Mouse (Mus musculus): Measurements from ENCODE around the gene Tmprss5. TPM values are rescaled to one million over a fixed set of nuclear protein-coding genes. Genes with fewer than 3 reads are reported as not detected.
A peak's percentile ranks its signal among the peaks of the same experiment; 100 is the strongest.

The Tmprss5 gene
- not detected in 2 replicates for polyA plus RNA-seq (2012; ENCODE audit: insufficient read depth, insufficient read length, missing spikeins)

GRCm38 (mm10) chr9:49081107-49081506 lies at the start of gene Tmprss5:
Tmprss5 (plus strand) TSS chr9:49081260.
- H3K4me3 ChIP-seq (ENCODE audit: insufficient read depth, low read depth, low read length): no peak within 1 kb of the TSS
- no peak within 1 kb of the TSS for H3K27ac ChIP-seq (replicated peaks; ENCODE audit: low read depth, low read length)
- H3K4me1 ChIP-seq (ENCODE audit: control insufficient read depth, insufficient read depth, insufficient read length, low read length): no peaks in the 10 kb centered on the region

DNA sequence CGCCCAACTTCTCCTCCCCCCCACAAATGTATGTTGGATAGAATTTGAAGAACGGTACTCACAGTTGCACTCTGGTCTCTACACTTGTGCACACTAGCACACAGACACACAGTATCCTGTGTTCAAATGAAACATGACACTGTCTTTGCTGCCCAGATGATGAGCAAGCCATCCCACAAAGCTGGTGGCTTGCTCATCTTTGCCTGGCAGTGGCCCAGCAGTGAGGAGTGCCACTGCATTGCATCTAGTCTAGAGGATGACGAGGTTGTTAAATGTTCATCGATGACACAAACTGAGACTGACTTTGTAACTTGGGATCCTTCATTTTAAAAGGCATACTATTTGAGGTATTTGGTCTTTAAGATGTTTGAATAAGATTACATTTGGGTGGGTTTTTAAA lies 46.3 kb upstream of the Tmprss5 start:
- H3K4me3 ChIP-seq (ENCODE audit: insufficient read depth, low read depth, low read length): no peak overlapping the region
- no peak overlapping the region for H3K27ac ChIP-seq (replicated peaks; ENCODE audit: low read depth, low read length)
- no peaks in the 10 kb centered on the region for H3K4me1 ChIP-seq (ENCODE audit: control insufficient read depth, insufficient read depth, insufficient read length, low read length)

- H3K27ac ChIP-seq (replicated peaks; ENCODE audit: low read depth, low read length): no peak overlapping the region
- no peak overlapping the region for H3K4me3 ChIP-seq (ENCODE audit: insufficient read depth, low read depth, low read length)
- H3K4me1 ChIP-seq (ENCODE audit: control insufficient read depth, insufficient read depth, insufficient read length, low read length): no peaks in the 10 kb centered on the region
Observed at GRCm38 (mm10) chr9:49050901-49051300, 30.2 kb upstream of the Tmprss5 start.

DNA sequence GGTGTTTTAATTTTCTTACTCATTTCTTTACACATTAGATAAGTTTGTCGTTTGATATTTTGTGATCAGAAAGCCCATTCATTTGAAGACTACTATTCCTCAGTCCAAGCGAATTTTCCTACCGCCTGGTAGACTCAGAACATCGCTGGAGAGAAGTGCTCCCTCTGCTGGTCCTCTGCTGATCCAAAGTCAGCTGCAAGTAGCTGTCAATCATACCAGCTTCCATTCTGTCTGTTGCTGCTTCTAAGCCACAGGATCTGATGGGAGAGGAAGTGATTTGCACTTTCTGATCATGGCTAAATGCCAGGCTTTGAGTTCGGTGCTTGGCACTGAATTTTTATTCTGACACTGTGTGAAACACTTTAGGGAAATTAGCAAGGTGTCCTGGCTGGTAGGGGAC lies 29.7 kb upstream of the Tmprss5 start:
- no peak overlapping the region for H3K4me3 ChIP-seq (ENCODE audit: insufficient read depth, low read depth, low read length)
- H3K4me1 ChIP-seq (ENCODE audit: control insufficient read depth, insufficient read depth, insufficient read length, low read length): no peaks in the 10 kb centered on the region
- H3K27ac ChIP-seq (replicated peaks; ENCODE audit: low read depth, low read length): no peak overlapping the region

- Histone ChIP-seq H3K4me3 (ENCODE audit: insufficient read depth, low read depth, low read length) (no peak overlapping the region), H3K27ac (replicated peaks; ENCODE audit: low read depth, low read length) (no peak overlapping the region), H3K4me1 (ENCODE audit: control insufficient read depth, insufficient read depth, insufficient read length, low read length) (no peaks in the 10 kb centered on the region)
Observed at GRCm38 (mm10) chr9:49054028-49054427, 27.0 kb upstream of the Tmprss5 start.

- H3K27ac ChIP-seq (replicated peaks; ENCODE audit: low read depth, low read length): peak within 1 kb of the TSS; percentile 29
- peak within 1 kb of the TSS; percentile 76 for H3K4me3 ChIP-seq (ENCODE audit: insufficient read depth, low read depth, low read length)
- no peaks in the 10 kb centered on the region for H3K4me1 ChIP-seq (ENCODE audit: control insufficient read depth, insufficient read depth, insufficient read length, low read length)
Observed at GRCm38 (mm10) chr9:49055333-49056205, 25.5 kb upstream of the Tmprss5 start, which contains the start of gene Zw10. Zw10 (plus strand) TSS chr9:49055613.

DNA sequence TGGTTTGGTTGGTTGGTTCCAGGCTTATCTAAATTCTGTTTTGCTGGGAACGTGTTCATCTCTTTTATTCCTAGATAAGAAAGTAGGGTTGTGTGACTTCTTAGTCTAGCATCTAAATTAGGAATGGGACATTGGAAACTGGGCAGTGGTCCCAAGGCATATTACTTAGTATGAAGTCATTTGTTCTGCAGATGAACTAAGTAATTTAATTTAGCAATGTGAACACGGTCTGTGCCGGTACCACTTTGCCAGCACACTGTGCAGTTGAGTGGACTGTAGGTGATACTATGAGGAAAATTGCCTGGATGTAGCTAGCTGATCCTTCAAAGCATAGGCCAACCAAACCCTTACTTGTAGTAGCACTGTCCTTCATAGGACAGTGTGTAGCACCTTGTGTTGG lies 4.2 kb upstream of the Tmprss5 start:
- Histone ChIP-seq H3K4me1 (ENCODE audit: control insufficient read depth, insufficient read depth, insufficient read length, low read length) (no peaks in the 10 kb centered on the region), H3K27ac (replicated peaks; ENCODE audit: low read depth, low read length) (no peak overlapping the region), H3K4me3 (ENCODE audit: insufficient read depth, low read depth, low read length) (no peak overlapping the region)

DNA sequence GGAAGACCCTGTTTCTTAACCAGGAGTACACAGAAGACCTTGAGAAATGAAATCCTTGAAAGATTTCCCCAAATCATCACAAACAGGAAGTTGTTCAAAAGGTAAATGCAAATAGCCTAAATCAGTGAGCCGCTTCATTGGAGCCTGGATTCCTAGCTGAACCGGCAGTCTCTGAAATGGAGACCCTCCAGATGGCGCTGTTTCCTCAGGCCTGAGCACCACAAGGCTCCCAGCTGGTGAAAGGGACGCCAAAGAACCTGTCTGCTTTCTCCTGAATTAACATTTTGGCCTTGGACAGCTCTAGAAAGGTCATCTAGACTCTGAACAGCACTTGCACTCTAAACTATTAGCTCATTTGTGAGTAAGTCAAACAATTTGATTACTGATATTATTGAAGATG lies 501 bp downstream of the Tmprss5 start:
- Histone ChIP-seq H3K4me1 (ENCODE audit: control insufficient read depth, insufficient read depth, insufficient read length, low read length) (no peaks in the 10 kb centered on the region), H3K27ac (replicated peaks; ENCODE audit: low read depth, low read length) (no peak overlapping the region), H3K4me3 (ENCODE audit: insufficient read depth, low read depth, low read length) (no peak overlapping the region)

DNA sequence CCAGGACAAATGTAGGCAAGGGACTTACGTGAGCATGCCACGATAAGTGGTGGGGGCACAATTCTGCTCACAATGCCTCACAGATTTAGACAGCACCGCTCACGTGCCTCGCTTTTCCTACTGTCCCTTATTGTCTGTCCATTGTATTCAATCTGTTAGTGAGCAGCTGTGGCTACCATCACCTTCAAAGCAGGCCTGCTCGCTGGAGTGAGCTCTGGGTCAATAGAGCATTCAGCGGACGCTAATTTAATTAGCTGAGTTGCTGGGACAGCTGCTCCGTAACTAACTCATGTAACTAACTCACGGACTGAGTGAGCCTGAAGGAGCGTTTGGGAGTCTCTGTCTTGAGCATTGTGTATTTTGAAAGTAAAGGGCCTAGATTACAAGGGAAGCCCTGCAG lies 6.3 kb downstream of the Tmprss5 start:
- Histone ChIP-seq H3K4me3 (ENCODE audit: insufficient read depth, low read depth, low read length) (no peak overlapping the region), H3K4me1 (ENCODE audit: control insufficient read depth, insufficient read depth, insufficient read length, low read length) (no peaks in the 10 kb centered on the region), H3K27ac (replicated peaks; ENCODE audit: low read depth, low read length) (no peak overlapping the region)

- no peak overlapping the region for H3K27ac ChIP-seq (replicated peaks; ENCODE audit: low read depth, low read length)
- H3K4me1 ChIP-seq (ENCODE audit: control insufficient read depth, insufficient read depth, insufficient read length, low read length): no peaks in the 10 kb centered on the region
- no peak overlapping the region for H3K4me3 ChIP-seq (ENCODE audit: insufficient read depth, low read depth, low read length)
Observed at GRCm38 (mm10) chr9:49098871-49099270, 17.8 kb downstream of the Tmprss5 start.

DNA sequence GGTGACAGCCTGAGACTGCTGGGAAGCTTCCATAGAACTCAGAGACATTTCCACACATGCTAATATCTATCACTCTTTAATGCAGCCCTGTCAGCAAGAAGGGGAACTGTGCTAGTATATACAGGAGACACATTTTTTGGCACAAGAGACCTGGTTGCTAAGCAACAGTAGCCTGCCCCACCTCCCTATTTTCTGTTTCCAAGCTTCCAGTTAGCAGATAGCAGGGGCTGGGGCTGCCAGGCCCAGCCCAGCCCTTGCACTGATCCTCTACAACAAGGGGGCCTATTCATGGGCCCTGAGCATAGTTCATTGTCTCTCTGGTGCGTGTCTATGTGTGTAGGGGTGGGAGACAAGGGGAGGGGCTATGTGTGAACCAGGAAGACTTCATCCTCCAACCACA lies 21.3 kb downstream of the Tmprss5 start:
- Histone ChIP-seq H3K4me1 (ENCODE audit: control insufficient read depth, insufficient read depth, insufficient read length, low read length) (no peaks in the 10 kb centered on the region), H3K4me3 (ENCODE audit: insufficient read depth, low read depth, low read length) (no peak overlapping the region), H3K27ac (replicated peaks; ENCODE audit: low read depth, low read length) (no peak overlapping the region)

GRCm38 (mm10) chr9:49109101-49109500 lies 28.0 kb downstream of the Tmprss5 start:
- Histone ChIP-seq H3K4me3 (ENCODE audit: insufficient read depth, low read depth, low read length) (no peak overlapping the region), H3K4me1 (ENCODE audit: control insufficient read depth, insufficient read depth, insufficient read length, low read length) (no peaks in the 10 kb centered on the region), H3K27ac (replicated peaks; ENCODE audit: low read depth, low read length) (no peak overlapping the region)

- Histone ChIP-seq H3K4me3 (ENCODE audit: insufficient read depth, low read depth, low read length) (no peak overlapping the region), H3K27ac (replicated peaks; ENCODE audit: low read depth, low read length) (no peak overlapping the region), H3K4me1 (ENCODE audit: control insufficient read depth, insufficient read depth, insufficient read length, low read length) (no peaks in the 10 kb centered on the region)
Observed at GRCm38 (mm10) chr9:49110476-49111220, 29.6 kb downstream of the Tmprss5 start.

DNA sequence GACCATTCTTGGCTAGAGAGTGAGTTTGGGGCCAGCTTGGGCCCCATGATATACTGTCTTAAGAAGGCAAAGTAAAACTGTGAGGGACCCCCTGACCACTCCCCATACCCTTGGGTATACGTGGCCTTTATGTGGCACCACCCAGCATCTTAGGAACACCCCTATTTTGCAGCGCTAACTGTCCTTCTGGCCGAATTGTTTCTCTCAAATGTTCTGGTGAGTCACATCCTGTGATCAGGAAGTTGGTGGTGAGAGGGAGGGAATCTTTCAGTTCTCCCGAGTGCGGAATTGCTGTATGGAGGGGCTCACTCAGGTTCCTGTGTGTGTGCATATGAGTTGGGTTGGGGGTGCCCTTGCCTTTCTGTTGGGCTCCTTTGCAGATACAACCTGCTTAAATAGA lies 30.2 kb downstream of the Tmprss5 start:
- Histone ChIP-seq H3K27ac (replicated peaks; ENCODE audit: low read depth, low read length) (no peak overlapping the region), H3K4me1 (ENCODE audit: control insufficient read depth, insufficient read depth, insufficient read length, low read length) (no peaks in the 10 kb centered on the region), H3K4me3 (ENCODE audit: insufficient read depth, low read depth, low read length) (no peak overlapping the region)

DNA sequence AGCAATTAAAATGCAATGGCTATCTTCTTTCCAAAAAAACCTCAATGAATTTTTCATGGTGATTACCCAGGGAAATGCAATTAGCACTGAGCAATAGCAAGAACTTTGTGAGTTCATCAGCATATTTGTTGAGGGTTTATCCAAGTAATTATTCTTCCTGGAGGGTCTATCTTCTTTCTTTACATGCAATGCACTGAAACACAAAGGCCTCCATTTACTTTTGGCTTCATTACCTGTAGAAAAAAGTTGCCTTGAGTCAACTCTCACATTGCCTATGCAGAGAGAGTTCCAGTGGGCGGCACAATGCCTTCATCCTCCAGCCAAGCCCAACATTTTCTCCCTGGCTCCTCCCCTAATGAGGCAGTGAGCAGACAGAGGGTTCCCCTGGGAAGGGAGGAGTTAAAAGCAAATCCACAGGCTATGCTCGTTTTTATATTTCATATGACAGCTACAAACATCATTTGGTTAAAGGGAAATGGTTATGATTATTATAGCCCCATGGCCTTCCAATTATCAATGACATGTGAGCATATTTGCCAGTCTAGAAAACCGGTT lies 37.3 kb downstream of the Tmprss5 start:
- no peaks in the 10 kb centered on the region for H3K4me1 ChIP-seq (ENCODE audit: control insufficient read depth, insufficient read depth, insufficient read length, low read length)
- no peak overlapping the region for H3K27ac ChIP-seq (replicated peaks; ENCODE audit: low read depth, low read length)
- no peak overlapping the region for H3K4me3 ChIP-seq (ENCODE audit: insufficient read depth, low read depth, low read length)
